Mouse (Mus musculus) lung, postnatal 0 days (tissue): ENCODE measurements around the gene Elmo2.

ENCODE experiments used
- CTCF ChIP-seq: IDR thresholded peaks from 2 replicates; pipeline ENCODE4 v1.5.1; 2016; ENCODE audit warnings: antibody characterized with exemption, mild to moderate bottlenecking
- EP300 ChIP-seq: IDR thresholded peaks from 2 replicates; pipeline ENCODE4 v1.6.1; 2016; ENCODE audit warnings: antibody characterized with exemption, mild to moderate bottlenecking, control low read depth

GRCm38 (mm10) chr2:165323928-165324327, 2.4 kb downstream of the Elmo2 start:
- TF ChIP-seq CTCF (no peak), EP300 (no peak; the same call in 1 of the 2 replicates)
